Mouse (Mus musculus) ZHBTc4 (cell line): ENCODE results near the gene 1700034I23Rik.
A peak's percentile ranks its signal among the peaks of the same experiment; 100 is the strongest.
"Not testable (repeated sequence)": the region's sequence is repeated elsewhere in the genome, so short reads cannot be mapped to it uniquely, and the experiment has no call there.

Experiments used
- DNase-seq: peaks from one replicate; pipeline ENCODE4 v3.0.0-alpha.2; 2011; ENCODE audit warnings: low read depth, low spot score

1700034I23Rik gene

GRCm38 (mm10) chr3:40902443-40902842, at the start of gene 1700034I23Rik:
TSS of gene 1700034I23Rik (minus strand) at chr3:40902543.
- DNase-seq: not testable (repeated sequence)

DNA sequence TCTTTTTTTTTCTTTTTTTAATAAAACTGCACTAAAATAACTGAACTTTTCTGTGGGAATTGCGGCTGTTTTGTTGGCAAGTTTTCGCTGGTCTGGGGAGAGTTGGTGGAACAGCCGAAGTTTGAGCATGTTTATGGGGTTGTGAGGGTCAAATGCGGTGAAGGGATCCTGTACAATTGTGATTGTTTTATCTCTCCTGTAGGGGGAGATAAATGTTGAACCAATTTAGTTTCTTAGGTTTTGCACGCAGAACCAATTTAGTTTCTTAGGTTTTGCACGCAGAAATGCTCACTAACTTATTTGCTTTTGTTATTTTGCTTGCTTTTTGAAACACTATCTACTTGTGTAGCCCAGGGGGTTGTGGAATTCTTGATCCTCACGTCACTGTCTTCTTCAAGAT, 49.0 kb upstream of the 1700034I23Rik start:
- DNase-seq: peak; percentile 50

DNA sequence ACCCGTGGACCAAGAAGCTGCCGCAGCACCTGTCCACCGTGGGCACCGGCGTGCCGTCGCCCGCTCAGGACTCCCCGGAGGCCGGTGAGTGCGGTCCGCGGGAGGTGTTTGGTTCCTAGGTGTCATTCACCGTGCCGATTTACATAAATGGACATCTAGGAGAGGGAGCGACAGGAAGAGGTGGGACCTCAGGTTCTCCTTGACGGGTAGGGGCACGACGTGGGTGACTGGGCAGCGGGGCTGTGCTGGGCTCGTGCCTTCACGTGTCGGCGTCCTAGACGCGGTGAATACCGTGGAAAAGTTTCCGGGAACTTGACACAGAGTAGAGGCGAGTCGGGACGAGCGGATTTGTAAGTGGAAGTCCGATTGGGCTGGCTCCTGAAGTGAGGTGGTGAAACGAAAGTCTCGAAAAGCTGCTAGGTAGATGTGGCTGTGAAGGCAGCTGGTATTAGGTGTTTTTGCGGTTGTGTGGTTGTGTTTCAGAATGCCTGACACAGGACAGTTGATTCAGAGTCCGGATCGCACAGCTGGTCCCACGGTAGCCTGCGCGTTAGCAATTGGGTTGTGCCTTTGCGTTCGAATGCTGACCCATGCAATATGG, 48.4 kb upstream of the 1700034I23Rik start:
- peak; percentile 62 for DNase-seq

GRCm38 (mm10) chr3:40949903-40950600, 47.7 kb upstream of the 1700034I23Rik start:
- DNase-seq: peak; percentile 62

- peak; percentile 97 for DNase-seq
These were observed 47.0 kb upstream of the 1700034I23Rik start, which contains the start of gene Larp1b for GRCm38 (mm10) chr3:40949170-40949902. TSS of gene Larp1b (plus strand) at chr3:40949828.

DNA sequence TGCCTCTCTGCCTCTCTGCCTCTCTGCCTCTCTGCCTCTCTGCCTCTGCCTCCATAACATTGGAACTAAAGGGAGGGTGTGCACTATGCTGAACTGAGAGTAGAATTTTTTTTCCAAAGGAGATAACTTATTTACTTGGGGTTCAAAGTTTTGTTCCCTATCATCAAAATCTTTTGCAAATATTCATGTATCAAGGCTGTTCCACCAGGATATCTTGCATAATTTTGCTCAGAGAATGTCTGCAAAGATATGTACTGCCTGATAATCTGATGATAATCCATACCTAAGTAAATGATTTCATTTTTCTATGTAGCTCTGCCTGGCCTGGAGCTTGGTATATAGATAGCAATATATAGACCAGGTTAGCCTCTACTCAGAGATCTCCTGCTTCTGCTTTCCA, 36.7 kb upstream of the 1700034I23Rik start:
- no peak for DNase-seq

- DNase-seq: no peak
These were observed 36.2 kb upstream of the 1700034I23Rik start for GRCm38 (mm10) chr3:40938592-40938991.

DNA sequence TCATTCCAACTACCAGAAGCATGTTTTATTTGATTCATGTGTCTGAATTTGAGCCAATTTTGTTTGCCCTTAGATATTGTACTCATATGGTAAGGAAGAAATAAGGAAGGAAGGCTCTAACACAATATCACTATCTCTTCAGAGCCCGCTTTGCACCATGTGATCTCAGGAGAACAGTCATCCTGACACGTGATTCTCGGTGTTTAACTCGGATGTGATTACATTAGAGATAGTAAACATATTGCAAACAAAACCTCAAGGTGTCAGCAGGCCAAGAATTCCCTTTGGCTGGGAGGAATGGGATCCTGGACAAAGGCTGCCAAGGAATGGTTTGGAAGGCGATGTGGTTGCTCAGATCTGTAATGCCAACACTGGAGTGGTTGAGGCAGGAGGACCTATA, 35.8 kb upstream of the 1700034I23Rik start:
- no peak for DNase-seq

DNA sequence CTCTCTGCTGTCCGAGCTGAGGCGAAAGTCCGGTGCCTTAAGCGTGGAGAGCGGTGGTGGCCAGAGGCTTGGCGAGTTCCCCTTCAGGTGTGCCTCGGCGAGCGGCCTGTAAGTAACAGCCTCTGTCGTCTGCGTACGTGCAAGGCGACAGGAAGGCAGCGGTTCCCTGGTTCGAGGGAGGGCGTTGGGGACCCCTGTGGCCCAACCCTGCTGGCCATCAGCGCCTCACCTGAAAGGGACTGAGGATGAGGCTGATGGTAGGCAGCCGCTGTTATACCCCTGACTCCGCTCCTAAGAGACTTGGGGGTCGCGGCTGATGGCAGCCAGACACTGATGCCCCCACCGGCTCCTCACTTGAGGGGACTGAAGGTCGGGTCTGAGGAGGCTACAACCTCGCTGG, 8.0 kb downstream of the 1700034I23Rik start:
- peak; percentile 21 for DNase-seq

DNA sequence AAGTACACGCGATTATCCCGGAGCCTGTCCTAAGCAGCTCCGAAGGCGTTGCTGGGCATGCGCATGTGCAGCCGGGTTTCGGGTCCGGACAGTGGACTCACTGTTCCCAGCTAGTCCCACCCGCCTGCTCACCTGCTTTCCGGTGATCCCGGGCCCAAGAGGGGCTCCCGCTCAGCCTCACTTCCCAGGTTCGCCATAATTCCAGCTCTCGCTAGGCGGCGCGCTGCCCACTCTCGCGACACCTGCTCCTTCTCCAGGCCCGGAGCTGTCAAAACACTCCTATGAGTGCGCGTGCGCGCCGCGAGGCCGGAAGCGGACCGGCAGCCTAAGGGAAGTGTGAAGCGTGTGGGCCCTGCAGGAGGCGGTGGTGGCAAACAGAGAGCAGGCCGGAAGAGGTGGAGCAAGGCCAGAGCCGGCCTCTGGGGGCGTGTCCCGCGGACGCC, 8.5 kb downstream of the 1700034I23Rik start:
- peak; percentile 99 for DNase-seq

DNA sequence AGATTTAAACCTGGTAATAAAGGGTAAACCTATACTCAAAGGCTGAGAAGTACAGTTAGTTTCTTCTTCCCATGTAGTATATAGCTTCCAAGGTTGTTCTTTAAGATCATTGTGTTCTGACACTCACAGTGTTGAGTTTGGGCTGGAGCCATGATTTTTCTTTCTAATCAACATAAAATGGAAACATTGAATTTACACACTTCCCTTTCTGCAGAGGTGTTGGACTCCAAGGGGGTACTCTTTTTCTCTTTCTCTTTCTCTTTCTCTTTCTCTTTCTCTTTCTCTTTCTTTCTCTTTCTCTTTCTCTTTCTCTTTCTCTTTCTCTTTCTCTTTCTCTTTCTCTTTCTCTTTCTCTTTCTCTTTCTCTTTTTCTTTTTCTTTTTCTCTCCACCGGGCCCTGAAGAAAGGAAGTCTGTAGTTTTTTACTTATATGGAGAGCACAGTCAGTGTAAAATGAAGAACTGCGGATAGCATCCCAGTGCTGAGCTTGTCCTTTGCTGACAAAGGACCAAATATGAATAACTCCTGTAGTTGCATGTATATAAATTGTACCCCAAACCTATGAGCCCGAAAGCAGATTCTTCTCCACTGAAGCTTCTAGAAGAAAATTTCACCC, 49.1 kb downstream of the 1700034I23Rik start:
- not testable (repeated sequence) for DNase-seq
